In genomic region chr1:128539555-128539954, GRCm38 (mm10) we compare ENCODE assay signal across 18 mouse cellular contexts. TPM values are rescaled to one million over a fixed set of nuclear protein-coding genes. Genes with fewer than 3 reads are reported as not detected.
DNase-seq lines count a peak whose midpoint lies in the region; ATAC-seq and TF ChIP-seq lines count a peak whose summit lies in the region.
"Had no signal": no experiment of that assay in that cellular context is flagged by ENCODE, and none has a peak within 500 bp of the region (broad histone marks: within the 10 kb centered on the region; RNA-seq: fewer than 3 reads in every experiment).

No protein-coding gene starts in this region.

- H3K4me3 ChIP-seq in forebrain, postnatal 0 days (ENCODE audit: low read depth, low read length): no peak overlapping the region
- no peak overlapping the region for H3K4me3 ChIP-seq in midbrain, embryonic 10.5 days
- H3K4me3 ChIP-seq in midbrain, postnatal 0 days (ENCODE audit: low read depth, low read length): no peak overlapping the region
- no peak overlapping the region for H3K4me3 ChIP-seq in lung, adult 2 months (replicated peaks; ENCODE audit: extremely low read depth, low read depth, low read length)
- H3K4me3 ChIP-seq: heart, adult 2 months; limb, embryonic 15.5 days; liver, embryonic 15.5 days; megakaryocyte, embryonic 14.5 days had no signal

- H3K27ac ChIP-seq in forebrain, postnatal 0 days (ENCODE audit: low read depth, low read length): peak overlapping the region; percentile 59
- H3K27ac ChIP-seq in midbrain, embryonic 10.5 days (replicated peaks): peak overlapping the region; percentile 78
- H3K27ac ChIP-seq in midbrain, postnatal 0 days (ENCODE audit: low read depth, low read length): peak overlapping the region; percentile 43; the same call in 1 of the 2 replicates
- H3K27ac ChIP-seq: heart, adult 2 months; limb, embryonic 15.5 days; liver, embryonic 15.5 days had no signal

- no peaks in the 10 kb centered on the region for H3K27me3 ChIP-seq in forebrain, postnatal 0 days (ENCODE audit: insufficient read depth, low read length)
- peaks cover under 1% of the 10 kb centered on the region; the same call in 1 of the 2 replicates for H3K27me3 ChIP-seq in midbrain, embryonic 10.5 days (ENCODE audit: low read depth, poor library complexity, severe bottlenecking)
- no peaks in the 10 kb centered on the region for H3K27me3 ChIP-seq in midbrain, postnatal 0 days (ENCODE audit: insufficient read depth, low read length)
- H3K27me3 ChIP-seq: limb, embryonic 15.5 days; liver, embryonic 15.5 days; megakaryocyte, embryonic 14.5 days had no signal

- H3K4me2 ChIP-seq in forebrain, postnatal 0 days (ENCODE audit: low read depth): no peak overlapping the region
- H3K4me2 ChIP-seq in midbrain, postnatal 0 days (ENCODE audit: low read depth, low read length, poor library complexity, severe bottlenecking): no peak overlapping the region
- H3K4me2 ChIP-seq: limb, embryonic 15.5 days; liver, embryonic 15.5 days had no signal

- H3K9me3 ChIP-seq in forebrain, postnatal 0 days (ENCODE audit: low read length): no peaks in the 10 kb centered on the region
- no peaks in the 10 kb centered on the region for H3K9me3 ChIP-seq in midbrain, embryonic 10.5 days (replicated peaks)
- H3K9me3 ChIP-seq in midbrain, postnatal 0 days (ENCODE audit: low read length): no peaks in the 10 kb centered on the region
- H3K9me3 ChIP-seq: limb, embryonic 15.5 days; liver, embryonic 15.5 days; megakaryocyte, embryonic 14.5 days had no signal

- WGBS in forebrain, postnatal 0 days: 59% methylated on average over 10 of the region's 10 CpGs
- 81% methylated on average over 10 of the region's 10 CpGs for WGBS in midbrain, embryonic 10.5 days
- WGBS in midbrain, postnatal 0 days: 29% methylated on average over 10 of the region's 10 CpGs
- WGBS in lung, adult 2 months: 80% methylated on average over 10 of the region's 10 CpGs

- H3K4me1 ChIP-seq in forebrain, postnatal 0 days (ENCODE audit: insufficient read depth): no peaks in the 10 kb centered on the region
- H3K4me1 ChIP-seq in midbrain, embryonic 10.5 days: peaks cover 37% of the 10 kb centered on the region
- H3K4me1 ChIP-seq in midbrain, postnatal 0 days (ENCODE audit: insufficient read depth, low read length): no peaks in the 10 kb centered on the region; the same call in 1 of the 2 replicates
- H3K4me1 ChIP-seq in lung, adult 2 months (ENCODE audit: control insufficient read depth, insufficient read depth, low read length): no peaks in the 10 kb centered on the region
- H3K4me1 ChIP-seq: limb, embryonic 15.5 days; liver, embryonic 15.5 days had no signal

- TF ChIP-seq POLR2A in lung, adult 2 months (IDR thresholded peaks at IDR 0.05; ENCODE audit: borderline replicate concordance, extremely low read depth, low read depth, low read length): no peak

- TF ChIP-seq CTCF in forebrain, postnatal 0 days (IDR thresholded peaks at IDR 0.05; ENCODE audit: low read depth): no peak
- no peak for TF ChIP-seq CTCF in midbrain, postnatal 0 days (IDR thresholded peaks at IDR 0.05)
- TF ChIP-seq CTCF in lung, adult 2 months (IDR thresholded peaks at IDR 0.05; ENCODE audit: insufficient read depth, low read length): no peak

- H3K36me3 ChIP-seq in forebrain, postnatal 0 days (ENCODE audit: insufficient read depth): no peaks in the 10 kb centered on the region
- no peaks in the 10 kb centered on the region for H3K36me3 ChIP-seq in midbrain, embryonic 10.5 days
- no peaks in the 10 kb centered on the region for H3K36me3 ChIP-seq in midbrain, postnatal 0 days (ENCODE audit: insufficient read depth, low read length)
- H3K36me3 ChIP-seq: limb, embryonic 15.5 days; liver, embryonic 15.5 days had no signal

- DNase-seq in heart, adult 11 months: peak; percentile 60
- DNase-seq in heart, postnatal 36 days: no peak
- DNase-seq in forebrain, postnatal 0 days: peak; percentile 35
- no peak for DNase-seq in midbrain, embryonic 10.5 days (ENCODE audit: low spot score)
- peak; percentile 34 for DNase-seq in midbrain, postnatal 0 days (ENCODE audit: low spot score)
- no peak for DNase-seq in lung, adult 2 months
- DNase-seq: adrenal gland, postnatal 25 days; cerebellum, adult 8-10 months; gastrocnemius, postnatal 14 days; heart, adult 2 months; heart, postnatal 4 days; lung, postnatal 14 days had no signal

- no peak overlapping the region for H3K9ac ChIP-seq in forebrain, postnatal 0 days
- no peak overlapping the region for H3K9ac ChIP-seq in midbrain, postnatal 0 days (replicated peaks; ENCODE audit: low read length, poor library complexity, severe bottlenecking)
- H3K9ac ChIP-seq: limb, embryonic 15.5 days; liver, embryonic 15.5 days had no signal

- peak; percentile 64 for ATAC-seq in forebrain, postnatal 0 days
- no peak for ATAC-seq in midbrain, postnatal 0 days (ENCODE audit: low FRiP score)
- no peak for ATAC-seq in megakaryocyte progenitor cell, adult 5-6 weeks (replicated peaks; ENCODE audit: poor library complexity)
- no peak for ATAC-seq in megakaryocyte-erythroid progenitor cell, adult 5-6 weeks (replicated peaks; ENCODE audit: low FRiP score, low TSS enrichment, poor library complexity, severe bottlenecking)
- ATAC-seq: intestine, embryonic 16.5 days had no signal

- intact Hi-C loops in heart, postnatal 36 days (cut with DNase I): no loop called here

RNA-seq across cellular contexts. Expression of gene Cxcr4, which starts 52.5 kb away (rescaled TPM):
- total RNA-seq in heart, postnatal 36 days (2021): 10 to 100 TPM in 1 of 2 experiments, 1 to 10 TPM in 1; 7.0 to 12.2 TPM
- 41.3 and 44.9 TPM in 2 replicates for total RNA-seq in forebrain, postnatal 0 days (2014; rRNA removed)
- 4.9 and 5.8 TPM in 2 replicates for polyA plus RNA-seq in forebrain, postnatal 0 days (2015; fragmentation: Nextera tagmentation; extraction: Ambion mirVana)
- 18.6 and 20.2 TPM in 2 replicates for polyA plus RNA-seq in midbrain, embryonic 10.5 days (2016; fragmentation: Nextera tagmentation; extraction: Ambion mirVana)
- total RNA-seq in midbrain, postnatal 0 days (2014; rRNA removed): 19.3 and 28.5 TPM in 2 replicates
- polyA plus RNA-seq in midbrain, postnatal 0 days (2015; fragmentation: Nextera tagmentation; extraction: Ambion mirVana): 1.5 and 1.7 TPM in 2 replicates
- 163 and 178 TPM in 2 replicates for polyA plus RNA-seq in lung, adult 2 months (2012; rRNA removed)
- total RNA-seq in megakaryocyte progenitor cell, adult 5-6 weeks (2015): 268 and 279 TPM in 2 replicates
- 187 and 192 TPM in 2 replicates for total RNA-seq in megakaryocyte progenitor cell, adult 5-6 weeks (2017)
- 29.9 and 35.0 TPM in 2 replicates for total RNA-seq in megakaryocyte-erythroid progenitor cell, adult 5-6 weeks (2014; fragmentation: Nextera tagmentation)
- total RNA-seq in megakaryocyte-erythroid progenitor cell, adult 5-6 weeks (2017): 22.7 and 29.0 TPM in 2 replicates

Comparison
In these comparisons a context has a peak if more than half of its experiments do, and no peak if none do; other contexts are left out.
1. DNase-seq: peak in heart, adult 11 months (single experiment), forebrain, postnatal 0 days (single experiment) and midbrain, postnatal 0 days (single experiment); none in heart, postnatal 36 days (0 of 2), midbrain, embryonic 10.5 days (single experiment) and lung, adult 2 months (single experiment).
2. Peak in every context shown above with its lines, with median percentiles within 50 percentile points of each other: H3K27ac ChIP-seq.